Mouse (Mus musculus) heart, adult 18-20 months (tissue): ENCODE data around the gene Tspan15. TPM values are rescaled to one million over a fixed set of nuclear protein-coding genes. Genes with fewer than 3 reads are reported as not detected.

Experiments
- DNase-seq, 2 experiments: peaks; one replicate each; pipeline ENCODE4 v3.0.0; 2021 to 2022; ENCODE audit warnings: mixed read lengths in 1 of 2
- total RNA-seq, 2 experiments: library from RNA; stranded (reverse); gene quantifications; 2 replicates each; pipeline ENCODE4 v1.2.3; 2021

The Tspan15 gene
- total RNA-seq, 2 experiments from 2014 or later: 6.6 to 8.8 TPM

GRCm38 (mm10) chr10:62231395-62231732, 313 bp upstream of the Tspan15 start:
- no peak for DNase-seq

GRCm38 (mm10) chr10:62228126-62228525, 2.9 kb downstream of the Tspan15 start:
- no peak for DNase-seq

- DNase-seq: no peak
These were observed 5.2 kb downstream of the Tspan15 start for GRCm38 (mm10) chr10:62225839-62226238.

GRCm38 (mm10) chr10:62224231-62224630, 6.8 kb downstream of the Tspan15 start:
- peak in 1 of 2 experiments; percentile 37 for DNase-seq

GRCm38 (mm10) chr10:62222777-62223176, 8.3 kb downstream of the Tspan15 start:
- no peak for DNase-seq

DNA sequence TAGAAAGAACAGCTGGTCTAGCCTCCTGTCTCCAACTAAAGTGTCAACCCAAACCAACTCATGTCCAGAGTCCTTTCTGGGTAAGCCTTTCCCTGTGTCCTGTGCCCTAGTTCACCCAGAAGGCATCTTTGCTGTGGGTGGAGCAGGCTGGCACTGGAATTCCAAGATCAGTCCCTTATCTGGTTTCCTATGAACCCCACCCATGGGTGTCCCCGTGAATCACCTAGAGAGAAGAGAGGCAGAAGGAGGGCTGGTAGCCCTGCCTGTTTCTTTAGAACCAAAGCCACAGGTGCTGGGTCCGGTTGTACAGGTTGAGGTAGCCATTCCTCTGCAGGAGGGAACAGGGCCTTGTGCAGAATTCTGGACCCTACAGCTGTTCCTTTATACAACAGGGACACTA, 9.4 kb downstream of the Tspan15 start:
- DNase-seq: no peak

- DNase-seq: no peak
These were observed 10.1 kb downstream of the Tspan15 start for GRCm38 (mm10) chr10:62220732-62221514.

DNA sequence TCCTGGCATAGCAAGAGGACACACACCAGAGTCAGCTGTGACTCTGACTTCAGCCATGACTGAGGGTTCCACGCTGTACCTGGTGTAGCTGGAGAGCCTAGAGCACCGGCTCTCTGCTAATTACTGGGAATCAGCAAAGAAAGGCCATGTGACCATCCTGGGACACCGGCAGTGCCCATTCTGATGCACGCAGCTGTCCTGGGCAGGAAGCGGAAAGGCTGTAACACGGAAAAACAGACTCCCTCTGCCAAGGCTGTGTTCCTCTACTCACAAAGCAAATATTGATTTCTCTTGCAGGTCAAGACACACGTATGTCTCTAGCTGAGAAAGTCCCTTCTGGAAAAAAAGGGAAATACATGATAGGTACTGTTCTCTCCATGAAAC, 12.3 kb downstream of the Tspan15 start:
- peak in 1 of 2 experiments; percentile 27 for DNase-seq

DNA sequence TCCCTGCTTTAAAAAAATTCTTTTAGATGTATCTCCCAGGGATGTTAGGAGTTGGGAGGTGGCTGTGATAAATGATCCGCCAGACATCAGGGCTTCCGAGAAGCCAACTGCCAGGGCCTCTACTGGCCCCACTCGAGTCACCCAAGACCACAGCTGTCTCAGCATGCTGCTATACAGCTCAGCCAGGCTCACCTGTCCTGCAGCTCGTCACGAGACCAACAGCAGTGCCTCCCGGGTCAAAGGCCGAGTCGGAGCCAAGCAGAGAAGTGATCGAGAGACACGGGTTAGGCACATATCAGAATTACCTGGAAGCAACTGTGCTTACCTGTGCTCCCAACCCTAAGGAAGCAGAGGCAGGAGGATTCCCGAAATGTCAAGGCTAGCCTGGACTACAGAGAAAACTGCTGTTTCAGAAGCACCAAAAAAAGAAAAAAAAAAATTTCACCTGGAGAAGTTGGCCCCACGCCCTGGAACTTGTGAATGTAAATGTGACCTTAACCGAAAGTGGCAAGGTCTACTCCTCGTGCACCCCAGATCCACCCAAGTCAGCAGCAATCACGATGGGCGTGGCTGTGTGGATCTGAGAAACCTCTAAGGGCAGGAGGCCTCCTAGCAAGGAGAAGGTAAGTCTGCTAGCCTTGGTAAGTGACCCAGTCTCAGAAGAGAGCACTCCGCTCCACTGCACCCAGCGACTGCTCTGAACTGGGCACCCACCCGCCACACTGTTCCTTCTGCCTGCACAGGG, 12.8 kb downstream of the Tspan15 start:
- no peak for DNase-seq

- DNase-seq: peak in 1 of 2 experiments; percentile 77
These were observed 13.9 kb downstream of the Tspan15 start for GRCm38 (mm10) chr10:62217196-62217595.

DNA sequence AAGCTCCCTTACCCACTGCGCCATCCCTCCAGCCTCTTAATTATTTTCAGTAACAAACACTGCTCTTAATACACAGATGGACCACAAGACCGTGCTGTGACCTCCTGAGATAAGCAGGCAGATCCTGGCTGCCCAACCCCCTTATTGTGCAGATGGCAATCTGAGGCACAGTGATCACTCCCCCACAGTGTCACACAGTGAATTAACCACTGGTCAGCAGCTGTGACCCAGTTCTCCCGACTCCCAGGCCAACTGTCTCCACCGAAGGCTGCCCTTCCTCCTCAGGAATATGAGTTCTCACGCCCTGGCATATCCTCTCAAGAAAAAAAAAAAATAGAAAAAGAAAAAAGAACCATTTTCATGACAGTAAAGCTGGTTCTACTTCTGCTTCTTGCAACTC, 14.5 kb downstream of the Tspan15 start:
- DNase-seq: peak in 1 of 2 experiments; percentile 25

GRCm38 (mm10) chr10:62215633-62216032, 15.4 kb downstream of the Tspan15 start:
- no peak for DNase-seq

DNA sequence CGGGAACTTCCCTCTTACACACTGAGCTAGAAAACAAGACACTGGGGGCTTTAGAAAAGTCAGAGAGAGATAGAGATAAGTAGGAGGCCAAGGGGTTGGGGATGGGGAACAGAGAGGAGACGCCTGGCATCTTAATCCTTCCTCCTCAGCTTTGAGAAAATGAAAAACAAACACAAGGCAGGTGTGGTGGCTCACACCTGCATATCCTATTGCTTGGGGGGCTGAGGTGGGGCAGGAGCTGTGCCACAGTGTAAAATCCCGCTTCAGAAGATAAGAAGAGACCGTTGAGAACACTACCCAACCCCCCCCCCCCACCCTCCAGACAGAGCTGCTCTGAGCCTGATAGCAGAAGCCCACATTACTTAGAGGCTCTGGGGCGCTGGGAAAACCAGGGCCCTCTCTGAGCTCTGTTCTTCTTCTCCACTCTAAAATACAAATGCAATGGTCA, 15.9 kb downstream of the Tspan15 start:
- no peak for DNase-seq

- DNase-seq: no peak
These were observed 19.7 kb downstream of the Tspan15 start for GRCm38 (mm10) chr10:62211310-62211709.

GRCm38 (mm10) chr10:62208241-62208896, 22.7 kb downstream of the Tspan15 start:
- DNase-seq: no peak

DNA sequence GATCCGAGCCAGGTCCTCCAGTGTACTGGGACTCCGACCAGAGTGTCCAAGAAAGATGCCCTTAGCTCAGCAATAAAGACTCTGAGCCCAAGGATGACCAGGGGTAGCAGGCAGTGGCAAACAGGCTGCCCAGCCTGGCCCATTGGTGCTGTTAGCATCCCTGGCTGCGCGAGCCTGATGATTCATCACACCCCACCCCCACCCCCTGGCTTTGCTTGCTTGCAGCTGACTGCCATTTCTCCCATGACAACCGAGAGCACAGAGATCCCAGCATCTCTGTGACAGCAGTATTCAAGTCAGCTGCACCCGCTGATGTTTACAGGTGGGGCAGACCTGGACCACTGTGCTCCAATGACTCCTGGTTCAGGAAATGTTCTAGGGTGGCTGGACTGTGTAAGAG, 28.5 kb downstream of the Tspan15 start:
- DNase-seq: no peak

GRCm38 (mm10) chr10:62198891-62199290, 32.2 kb downstream of the Tspan15 start:
- DNase-seq: peak in 1 of 2 experiments; percentile 54

- DNase-seq: no peak
These were observed 33.6 kb downstream of the Tspan15 start for GRCm38 (mm10) chr10:62197403-62197802.

GRCm38 (mm10) chr10:62195376-62195775, 35.7 kb downstream of the Tspan15 start:
- no peak for DNase-seq

GRCm38 (mm10) chr10:62194946-62195345, 36.1 kb downstream of the Tspan15 start:
- DNase-seq: no peak

GRCm38 (mm10) chr10:62194461-62194860, 36.6 kb downstream of the Tspan15 start:
- no peak for DNase-seq

DNA sequence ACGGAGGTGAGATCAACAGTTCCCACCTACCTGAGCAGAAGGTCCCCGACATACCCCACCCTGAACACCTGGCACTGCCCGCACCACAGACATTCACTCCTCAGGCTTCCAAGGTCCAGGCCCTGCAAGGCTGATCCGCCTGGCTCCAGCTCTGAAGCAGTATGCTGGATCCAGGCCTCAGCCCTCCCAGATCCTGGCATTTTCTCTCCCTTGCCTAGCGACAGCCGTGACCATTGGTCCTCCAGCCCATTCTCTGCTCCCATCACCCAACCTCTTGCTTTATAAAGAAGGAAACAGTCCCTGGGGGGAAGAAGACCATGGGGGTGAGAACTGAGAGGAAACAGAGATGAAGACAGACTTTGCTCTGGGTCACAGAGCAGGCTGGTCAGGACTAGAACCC, 37.0 kb downstream of the Tspan15 start:
- no peak for DNase-seq

DNA sequence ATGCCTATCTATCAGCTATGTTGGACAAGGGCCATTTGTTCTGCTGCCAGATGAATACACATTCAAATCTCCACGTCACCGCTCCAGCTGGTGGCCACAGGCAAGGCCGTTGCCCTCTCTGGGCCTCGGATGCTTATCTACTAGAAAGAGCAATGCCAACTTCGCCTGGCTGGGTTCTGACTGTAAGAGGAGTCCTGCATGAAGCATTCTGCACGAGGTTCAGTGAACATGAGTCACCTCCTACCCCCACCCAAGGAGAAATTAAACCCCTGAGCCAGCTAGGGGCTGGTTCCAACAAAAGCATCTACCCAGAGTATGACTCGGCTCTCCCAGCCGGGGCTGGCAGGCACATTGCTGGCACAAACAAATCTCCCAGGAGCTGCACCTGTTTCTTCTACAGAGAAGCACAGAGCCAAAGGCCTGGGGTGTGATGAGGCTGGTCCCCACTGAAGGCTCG, 38.3 kb downstream of the Tspan15 start:
- peak in 1 of 2 experiments; percentile 49 for DNase-seq
